Mouse (Mus musculus): ENCODE measurements around the gene Six5.

DNA sequence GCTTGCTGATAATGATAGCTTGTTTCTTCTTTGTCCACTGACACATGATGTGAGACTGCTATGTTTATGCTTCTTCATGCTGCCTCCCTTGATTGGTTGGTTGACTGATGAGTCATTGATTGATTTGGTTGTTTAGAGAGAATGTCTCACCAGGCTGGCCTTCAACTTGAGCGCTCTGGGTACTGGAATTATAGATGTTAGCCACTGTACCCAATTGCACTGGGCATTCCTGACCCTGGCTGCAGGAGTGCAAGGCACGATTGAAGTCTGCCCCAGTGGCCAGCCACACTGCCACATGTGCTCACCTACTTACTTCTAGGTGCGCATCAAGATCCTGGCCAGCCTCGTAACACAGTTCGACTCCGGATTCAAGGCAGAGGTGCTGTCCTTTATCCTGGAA, 49.8 kb upstream of the Six5 start:
- no peak for TF ChIP-seq POLR2AphosphoS2 (IDR thresholded peaks at IDR 0.05; ENCODE audit: low read length)
- TF ChIP-seq CTCF (IDR thresholded peaks at IDR 0.05 in 2 of 3, conservative IDR thresholded peaks at IDR 0.05 in 1 of 3; ENCODE audit: control insufficient read depth in 1 of 3, insufficient read depth in 1 of 3, low read depth in 2 of 3, low read length in 3 of 3, poor library complexity in 1 of 3, severe bottlenecking in 1 of 3), result no peak
- TF ChIP-seq TBP (IDR thresholded peaks at IDR 0.05; ENCODE audit: low read depth, low read length), result no peak
- no peak for TF ChIP-seq SMC3 (IDR thresholded peaks at IDR 0.05; ENCODE audit: low read depth, low read length)
- no peak for TF ChIP-seq CHD1 (IDR thresholded peaks at IDR 0.05; ENCODE audit: low read depth, low read length)
